Mouse (Mus musculus) frontal cortex, postnatal 25 days (tissue): ENCODE data around the gene Slc25a40.

Experiments
- DNase-seq, 2 experiments: peaks; one replicate each; pipeline ENCODE4 v3.0.0; 2022; ENCODE audit warnings: low spot score in 2 of 2

The Slc25a40 gene

DNA sequence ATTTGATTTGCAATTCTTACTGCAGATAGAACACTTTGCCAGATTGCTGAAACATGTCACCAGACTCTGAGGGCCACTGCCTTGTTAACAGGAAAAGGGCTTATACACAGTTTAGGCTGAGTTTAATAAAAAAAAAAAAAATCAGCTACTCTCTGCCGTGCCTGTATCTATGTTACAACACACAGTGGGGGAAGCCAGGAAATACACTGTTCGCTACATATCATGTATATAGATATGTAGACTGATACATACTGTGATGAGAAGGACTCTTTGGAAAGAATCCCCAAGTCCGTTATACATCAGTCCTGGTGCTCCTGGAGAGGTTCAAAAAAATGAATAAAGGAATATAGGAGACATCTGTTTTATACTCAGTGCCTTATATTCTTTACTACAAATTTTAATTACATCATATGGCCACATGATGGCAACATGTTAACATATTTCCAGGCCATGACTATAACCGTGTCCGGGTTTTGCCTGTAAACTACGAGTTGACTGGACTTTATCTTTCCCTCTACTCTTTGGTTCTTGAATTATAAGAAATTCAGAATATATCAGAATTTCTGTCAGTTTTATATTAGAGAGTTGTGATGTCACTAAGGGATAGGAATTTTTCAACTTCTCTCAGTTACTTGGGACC, 66.9 kb downstream of the Slc25a40 start:
- DNase-seq, result no peak

DNA sequence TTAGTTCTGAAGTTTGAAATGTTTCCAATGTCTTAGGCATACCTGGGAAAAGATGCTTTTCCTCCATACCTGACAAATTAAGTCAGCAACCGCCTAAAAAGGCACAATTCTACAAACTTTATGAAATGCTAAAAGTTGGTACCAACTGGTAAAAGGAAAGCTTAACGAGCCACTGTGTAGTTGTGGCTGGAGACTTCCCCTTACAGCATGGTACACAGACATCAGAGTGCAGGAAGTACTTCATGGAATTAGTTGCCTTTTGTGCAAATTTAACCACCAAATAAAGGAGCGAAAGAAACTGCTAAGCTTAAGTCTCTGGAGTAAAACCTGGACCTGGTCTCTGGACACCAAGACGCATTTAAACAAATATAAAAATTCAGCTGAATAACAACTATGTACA, 69.1 kb downstream of the Slc25a40 start:
- DNase-seq, result no peak
